Comparison of ENCODE assay signal across 13 mouse cellular contexts in genomic region chr2:128190196-128190595, GRCm38 (mm10).
A peak's percentile ranks its signal among the peaks of the same experiment; 100 is the strongest.
DNase-seq lines count a peak whose midpoint lies in the region; ATAC-seq and TF ChIP-seq lines count a peak whose summit lies in the region.
"Had no signal": no experiment of that assay in that cellular context is flagged by ENCODE, and none has a peak within 500 bp of the region (broad histone marks: within the 10 kb centered on the region; RNA-seq: fewer than 3 reads in every experiment).

No protein-coding gene starts in this region.

- no peaks in the 10 kb centered on the region for H3K79me2 ChIP-seq in MEL (ENCODE audit: control insufficient read depth, insufficient read depth, low read length, poor library complexity)

- no peak for TF ChIP-seq POLR2A in lung, adult 2 months (IDR thresholded peaks at IDR 0.05; ENCODE audit: borderline replicate concordance, extremely low read depth, low read depth, low read length)
- peak in 1 of 2 experiments; percentile 28; a peak in 1 of 4 replicates for TF ChIP-seq POLR2A in MEL (IDR thresholded peaks at IDR 0.05; ENCODE audit: control insufficient read depth in 1 of 2, insufficient read depth in 1 of 2, low read depth in 1 of 2, low read length in 2 of 2, poor library complexity in 1 of 2)
- no peak for TF ChIP-seq POLR2A in cerebellum, adult 2 months (IDR thresholded peaks at IDR 0.05; ENCODE audit: borderline replicate concordance, insufficient read depth, low read length)

- no peak for TF ChIP-seq CTCF in lung, adult 2 months (IDR thresholded peaks at IDR 0.05; ENCODE audit: insufficient read depth, low read length)
- no peak for TF ChIP-seq CTCF in MEL (IDR thresholded peaks at IDR 0.05 in 2 of 3, conservative IDR thresholded peaks at IDR 0.05 in 1 of 3; ENCODE audit: control insufficient read depth in 1 of 3, insufficient read depth in 1 of 3, low read depth in 2 of 3, low read length in 3 of 3, poor library complexity in 1 of 3, severe bottlenecking in 1 of 3)
- TF ChIP-seq CTCF in cerebellum, adult 2 months (IDR thresholded peaks at IDR 0.05; ENCODE audit: borderline replicate concordance, insufficient read depth, low read depth, low read length), result no peak

- H3K9ac ChIP-seq in MEL (ENCODE audit: control insufficient read depth, low read depth, low read length, poor library complexity, severe bottlenecking), result peak overlapping the region; percentile 59
- H3K9ac ChIP-seq: kidney, embryonic 15.5 days; midbrain, embryonic 12.5 days; neural tube, embryonic 15.5 days had no signal

- H3K4me3 ChIP-seq in lung, adult 2 months (replicated peaks; ENCODE audit: extremely low read depth, low read depth, low read length), result no peak overlapping the region
- H3K4me3 ChIP-seq in MEL (ENCODE audit: control insufficient read depth in 1 of 2, insufficient read depth in 1 of 2, low read depth in 2 of 2, low read length in 2 of 2), result peak overlapping the region; percentile 59 to 76
- H3K4me3 ChIP-seq in megakaryocyte, embryonic 14.5 days (replicated peaks), result peak overlapping the region; percentile 79
- no peak overlapping the region for H3K4me3 ChIP-seq in cerebellum, adult 2 months (replicated peaks; ENCODE audit: insufficient read depth, low read depth, low read length)
- H3K4me3 ChIP-seq: kidney, embryonic 15.5 days; midbrain, embryonic 12.5 days; neural tube, embryonic 15.5 days had no signal

- 51% methylated on average over 5 of the region's 5 CpGs for WGBS in lung, adult 2 months
- WGBS in cerebellum, adult 2 months, result 89% methylated on average over 5 of the region's 5 CpGs

- TF ChIP-seq RAD21 in MEL (IDR thresholded peaks at IDR 0.05; ENCODE audit: low read depth, low read length), result no peak

- no peak for TF ChIP-seq EP300 in MEL (IDR thresholded peaks at IDR 0.05; ENCODE audit: low read depth in 1 of 2, low read length in 2 of 2)

- peak; percentile 78 for ATAC-seq in inflammation-experienced regulatory T-cells, adult 6 months
- ATAC-seq: Patski had no signal

- peak; percentile 46 for DNase-seq in lung, postnatal 36 days
- DNase-seq in lung, adult 2 months, result no peak
- peak; percentile 70 for DNase-seq in MEL (ENCODE audit: low read depth, low spot score)
- DNase-seq in ovary, adult 18-20 months (ENCODE audit: low spot score), result no peak
- DNase-seq in cerebellum, postnatal 36 days, result no peak
- no peak for DNase-seq in cerebellum, adult 2 months
- DNase-seq: heart, postnatal 4 days had no signal

- no peaks in the 10 kb centered on the region for H3K4me1 ChIP-seq in lung, adult 2 months (ENCODE audit: control insufficient read depth, insufficient read depth, low read length)
- H3K4me1 ChIP-seq in MEL (ENCODE audit: control insufficient read depth in 1 of 2, insufficient read depth in 2 of 2, low read length in 2 of 2), result peaks cover 2 to 5% of the 10 kb centered on the region in 2 experiments; a peak in 1 of 4 replicates
- H3K4me1 ChIP-seq in megakaryocyte, embryonic 14.5 days, result peaks cover 14% of the 10 kb centered on the region
- H3K4me1 ChIP-seq in cerebellum, adult 2 months (ENCODE audit: control insufficient read depth, insufficient read depth, low read length), result no peaks in the 10 kb centered on the region
- H3K4me1 ChIP-seq: kidney, embryonic 15.5 days; midbrain, embryonic 12.5 days; neural tube, embryonic 15.5 days had no signal

- H3K36me3 ChIP-seq in MEL (ENCODE audit: control insufficient read depth in 1 of 2, insufficient read depth in 2 of 2, low read length in 2 of 2), result peaks cover 0 to 2% of the 10 kb centered on the region in 2 experiments; a peak in 1 of 4 replicates
- H3K36me3 ChIP-seq in megakaryocyte, embryonic 14.5 days (replicated peaks; ENCODE audit: low read length), result no peaks in the 10 kb centered on the region
- H3K36me3 ChIP-seq: kidney, embryonic 15.5 days; midbrain, embryonic 12.5 days; neural tube, embryonic 15.5 days had no signal

- no peak overlapping the region for H3K27ac ChIP-seq in MEL (ENCODE audit: control insufficient read depth, low read depth, low read length)
- H3K27ac ChIP-seq in cerebellum, adult 2 months (ENCODE audit: insufficient read depth, low read length), result no peak overlapping the region
- H3K27ac ChIP-seq: kidney, embryonic 15.5 days; midbrain, embryonic 12.5 days; neural tube, embryonic 15.5 days had no signal

- H3K9me3 ChIP-seq in MEL (replicated peaks; ENCODE audit: insufficient read depth, low read length), result no peaks in the 10 kb centered on the region
- H3K9me3 ChIP-seq in megakaryocyte, embryonic 14.5 days, result no peaks in the 10 kb centered on the region
- H3K9me3 ChIP-seq: kidney, embryonic 15.5 days; midbrain, embryonic 12.5 days; neural tube, embryonic 15.5 days had no signal

- no peaks in the 10 kb centered on the region for H3K27me3 ChIP-seq in MEL (ENCODE audit: control insufficient read depth in 1 of 2, insufficient read depth in 2 of 2, low read length in 2 of 2)
- H3K27me3 ChIP-seq in megakaryocyte, embryonic 14.5 days (replicated peaks), result peaks cover 28% of the 10 kb centered on the region
- no peaks in the 10 kb centered on the region for H3K27me3 ChIP-seq in cerebellum, adult 2 months (ENCODE audit: control insufficient read depth, insufficient read depth, low read length)
- H3K27me3 ChIP-seq: kidney, embryonic 15.5 days; midbrain, embryonic 12.5 days; neural tube, embryonic 15.5 days; Patski had no signal

TF ChIP-seq in MEL, 35 proteins besides CTCF, POLR2A, EP300 and RAD21:
- no peak for TF ChIP-seq BHLHE40 (IDR thresholded peaks at IDR 0.05; ENCODE audit: borderline replicate concordance, low read depth, low read length)
- no peak for TF ChIP-seq ZKSCAN1 (IDR thresholded peaks at IDR 0.05; ENCODE audit: low read depth, low read length)
- 0 out of 2 replicates have a peak, but pooled peaks have one; percentile 26 for TF ChIP-seq NELFE (IDR thresholded peaks at IDR 0.05; ENCODE audit: low read depth, low read length)
- no peak for TF ChIP-seq MAZ (IDR thresholded peaks at IDR 0.05; ENCODE audit: low read depth, low read length)
- no peak for TF ChIP-seq MXI1 (IDR thresholded peaks at IDR 0.05; ENCODE audit: low read depth, low read length)
- TF ChIP-seq ELF1 (IDR thresholded peaks at IDR 0.05; ENCODE audit: low read depth, low read length), result 0 out of 2 replicates have a peak, but pooled peaks have one; percentile 12
- TF ChIP-seq USF1 (IDR thresholded peaks at IDR 0.05; ENCODE audit: low read depth, low read length), result no peak
- TF ChIP-seq NRF1 (IDR thresholded peaks at IDR 0.05; ENCODE audit: insufficient read depth, low read depth, low read length, poor library complexity, severe bottlenecking), result no peak
- no peak for TF ChIP-seq HCFC1 (IDR thresholded peaks at IDR 0.05; ENCODE audit: low read depth, low read length)
- no peak for TF ChIP-seq ETS1 (IDR thresholded peaks at IDR 0.05; ENCODE audit: low read depth, low read length)
- TF ChIP-seq SMC3 (IDR thresholded peaks at IDR 0.05; ENCODE audit: low read depth, low read length), result no peak
- no peak for TF ChIP-seq MAFK (IDR thresholded peaks at IDR 0.05; ENCODE audit: borderline replicate concordance, low read depth, low read length)
- TF ChIP-seq GATA1 (IDR thresholded peaks at IDR 0.05; ENCODE audit: low read depth, low read length), result no peak

Comparison
In these comparisons a context has a peak if more than half of its experiments do, and no peak if none do; other contexts are left out.
1. DNase-seq: peak in lung, postnatal 36 days (single experiment) and MEL (single experiment); none in lung, adult 2 months (single experiment), ovary, adult 18-20 months (single experiment), cerebellum, postnatal 36 days (0 of 2) and cerebellum, adult 2 months (0 of 2).
2. H3K4me3 ChIP-seq: peak in MEL (2 of 2) and megakaryocyte, embryonic 14.5 days (single experiment); none in lung, adult 2 months (single experiment) and cerebellum, adult 2 months (single experiment).